Mouse (Mus musculus) hindbrain, embryonic 12.5 days (tissue): ENCODE measurements at regions not wholly inside any gene's neighbourhood (a gene's known extent, or its start where the extent isn't known, plus 50 kb on each side); places are given as distances from the start of the nearest gene placed in this dataset.
"Not testable (repeated sequence)": the region's sequence is repeated elsewhere in the genome, so short reads cannot be mapped to it uniquely, and the experiment has no call there.

ENCODE experiments used
- ATAC-seq: fragments of 200-750 bp; cut with Nextera tagmentation; 2 replicates; pipeline ENCODE4 v1.8.0; 2017; ENCODE audit warnings: moderate TSS enrichment; ENCODE audit not compliant: low FRiP score
- H3K27ac ChIP-seq: fragments of 300-500 bp; sonication (generic); 2 replicates; pipeline ENCODE4 v1.5.1; 2016; ENCODE audit warnings: mild to moderate bottlenecking
- H3K27me3 ChIP-seq: fragments of 300-500 bp; sonication (generic); 2 replicates; pipeline ENCODE4 v1.6.1; 2016; ENCODE audit warnings: mild to moderate bottlenecking
- H3K36me3 ChIP-seq: fragments of 300-500 bp; sonication (generic); 2 replicates; pipeline ENCODE4 v1.6.1; 2016; ENCODE audit warnings: mild to moderate bottlenecking
- H3K4me1 ChIP-seq: fragments of 300-500 bp; sonication (generic); 2 replicates; pipeline ENCODE4 v1.6.1; 2016
- H3K4me2 ChIP-seq: fragments of 300-500 bp; sonication (generic); replicated peaks from 2 replicates; pipeline ENCODE4 v1.6.1; 2016; ENCODE audit warnings: mild to moderate bottlenecking
- H3K4me3 ChIP-seq: fragments of 300-500 bp; sonication (generic); 2 replicates; pipeline ENCODE4 v1.5.1; 2016; ENCODE audit warnings: mild to moderate bottlenecking
- H3K9ac ChIP-seq: fragments of 300-500 bp; sonication (generic); 2 replicates; pipeline ENCODE4 v1.6.1; 2016; ENCODE audit warnings: mild to moderate bottlenecking, moderate library complexity
- H3K9me3 ChIP-seq: fragments of 300-500 bp; sonication (generic); replicated peaks from 2 replicates; pipeline ENCODE4 v1.6.1; 2016; ENCODE audit warnings: mild to moderate bottlenecking
- WGBS: fragments of 180-500 bp; shearing (Covaris S2); methylation state at CpG from one replicate; pipeline ENCODE4 v1.1.7; 2016; 5-methylcytosine and 5-hydroxymethylcytosine counted together

GRCm38 (mm10) chr12:93812963-93813733 is 1878.9 kb upstream of the Flrt2 start:
- Histone ChIP-seq H3K4me3 (no peak overlapping the region), H3K36me3 (no peaks in the 10 kb centered on the region), H3K4me2 (no peak overlapping the region), H3K4me1 (no peaks in the 10 kb centered on the region), H3K27me3 (no peaks in the 10 kb centered on the region), H3K27ac (no peak overlapping the region), H3K9ac (no peak overlapping the region), H3K9me3 (no peaks in the 10 kb centered on the region)
- ATAC-seq, result no peak

GRCm38 (mm10) chr12:93850944-93851520 is 1841.0 kb upstream of the Flrt2 start:
- Histone ChIP-seq H3K9ac (no peak overlapping the region), H3K9me3 (no peaks in the 10 kb centered on the region), H3K36me3 (no peaks in the 10 kb centered on the region), H3K27ac (no peak overlapping the region), H3K4me3 (no peak overlapping the region), H3K27me3 (no peaks in the 10 kb centered on the region), H3K4me2 (no peak overlapping the region), H3K4me1 (no peaks in the 10 kb centered on the region)
- peak; percentile 61 for ATAC-seq
- 42% methylated on average over 1 of the region's 1 CpGs for WGBS

GRCm38 (mm10) chr12:93851660-93852059 is 1840.4 kb upstream of the Flrt2 start:
- Histone ChIP-seq H3K36me3 (no peaks in the 10 kb centered on the region), H3K9ac (no peak overlapping the region), H3K27me3 (no peaks in the 10 kb centered on the region), H3K4me2 (no peak overlapping the region), H3K4me1 (no peaks in the 10 kb centered on the region), H3K27ac (no peak overlapping the region), H3K9me3 (no peaks in the 10 kb centered on the region), H3K4me3 (no peak overlapping the region)
- 68% methylated on average over 1 of the region's 1 CpGs for WGBS
- no peak for ATAC-seq

- WGBS, result 60% methylated on average over 2 of the region's 2 CpGs
- Histone ChIP-seq H3K27ac (no peak overlapping the region), H3K4me3 (no peak overlapping the region), H3K36me3 (no peaks in the 10 kb centered on the region), H3K27me3 (no peaks in the 10 kb centered on the region), H3K9me3 (no peaks in the 10 kb centered on the region), H3K9ac (no peak overlapping the region), H3K4me1 (no peaks in the 10 kb centered on the region), H3K4me2 (no peak overlapping the region)
- no peak for ATAC-seq
Observed at GRCm38 (mm10) chr12:93885946-93886345, 1806.1 kb upstream of the Flrt2 start.

GRCm38 (mm10) chr12:93890109-93890508 is 1801.9 kb upstream of the Flrt2 start:
- H3K9ac ChIP-seq, result no peak overlapping the region
- ATAC-seq, result no peak
- H3K36me3 ChIP-seq, result no peaks in the 10 kb centered on the region
- H3K4me3 ChIP-seq, result no peak overlapping the region
- no peaks in the 10 kb centered on the region for H3K27me3 ChIP-seq
- no peaks in the 10 kb centered on the region for H3K9me3 ChIP-seq
- no peak overlapping the region for H3K27ac ChIP-seq
- no peak overlapping the region for H3K4me2 ChIP-seq
- no peaks in the 10 kb centered on the region for H3K4me1 ChIP-seq
- 84% methylated on average over 3 of the region's 3 CpGs for WGBS

GRCm38 (mm10) chr12:93928541-93929238 is 1763.3 kb upstream of the Flrt2 start:
- peak; percentile 87 for ATAC-seq
- 80% methylated on average over 1 of the region's 27 CpGs for WGBS

GRCm38 (mm10) chr12:93929239-93929563 is 1762.8 kb upstream of the Flrt2 start:
- not testable (repeated sequence) for ATAC-seq, H3K27me3 ChIP-seq, H3K9ac ChIP-seq, H3K36me3 ChIP-seq, H3K27ac ChIP-seq, H3K4me3 ChIP-seq, H3K4me2 ChIP-seq, H3K9me3 ChIP-seq, H3K4me1 ChIP-seq
- WGBS, result 98% methylated on average over 4 of the region's 7 CpGs

More at GRCm38 (mm10) chr12:93928541-93929238, 1763.3 kb upstream of the Flrt2 start:
- not testable (repeated sequence) for H3K4me1 ChIP-seq, H3K36me3 ChIP-seq, H3K27ac ChIP-seq, H3K9me3 ChIP-seq, H3K27me3 ChIP-seq, H3K4me3 ChIP-seq, H3K4me2 ChIP-seq, H3K9ac ChIP-seq

GRCm38 (mm10) chr12:93930242-93930641 is 1761.8 kb upstream of the Flrt2 start:
- not testable (repeated sequence) for H3K27me3 ChIP-seq, H3K4me1 ChIP-seq, H3K4me3 ChIP-seq, ATAC-seq, H3K36me3 ChIP-seq, H3K9ac ChIP-seq, H3K9me3 ChIP-seq, H3K4me2 ChIP-seq, H3K27ac ChIP-seq
- 91% methylated on average over 11 of the region's 11 CpGs for WGBS

- Histone ChIP-seq H3K4me3 (no peak overlapping the region), H3K9me3 (no peaks in the 10 kb centered on the region), H3K27me3 (no peaks in the 10 kb centered on the region), H3K4me2 (no peak overlapping the region), H3K9ac (no peak overlapping the region), H3K4me1 (no peaks in the 10 kb centered on the region), H3K27ac (no peak overlapping the region), H3K36me3 (no peaks in the 10 kb centered on the region)
- WGBS, result 77% methylated on average over 1 of the region's 1 CpGs
- ATAC-seq, result no peak
Observed at GRCm38 (mm10) chr12:93960869-93961268, 1731.2 kb upstream of the Flrt2 start.

GRCm38 (mm10) chr12:93981307-93981706 is 1710.7 kb upstream of the Flrt2 start:
- Histone ChIP-seq H3K9ac (no peak overlapping the region), H3K4me3 (no peak overlapping the region), H3K4me2 (no peak overlapping the region), H3K27ac (no peak overlapping the region), H3K27me3 (no peaks in the 10 kb centered on the region), H3K9me3 (no peaks in the 10 kb centered on the region), H3K4me1 (no peaks in the 10 kb centered on the region), H3K36me3 (no peaks in the 10 kb centered on the region)
- ATAC-seq, result no peak
- 57% methylated on average over 1 of the region's 1 CpGs for WGBS

- Histone ChIP-seq H3K4me2 (no peak overlapping the region), H3K27ac (no peak overlapping the region), H3K27me3 (no peaks in the 10 kb centered on the region), H3K36me3 (no peaks in the 10 kb centered on the region), H3K9me3 (no peaks in the 10 kb centered on the region), H3K4me1 (no peaks in the 10 kb centered on the region), H3K4me3 (no peak overlapping the region), H3K9ac (no peak overlapping the region)
- no peak for ATAC-seq
- WGBS, result 74% methylated on average over 1 of the region's 1 CpGs
Observed at GRCm38 (mm10) chr12:93991531-93991930, 1700.5 kb upstream of the Flrt2 start.

- Histone ChIP-seq H3K9me3 (no peaks in the 10 kb centered on the region), H3K4me1 (no peaks in the 10 kb centered on the region), H3K36me3 (no peaks in the 10 kb centered on the region), H3K4me2 (no peak overlapping the region), H3K27ac (no peak overlapping the region), H3K9ac (no peak overlapping the region), H3K4me3 (no peak overlapping the region), H3K27me3 (no peaks in the 10 kb centered on the region)
- no peak for ATAC-seq
- 87% methylated on average over 6 of the region's 6 CpGs for WGBS
Observed at GRCm38 (mm10) chr12:93993875-93994274, 1698.2 kb upstream of the Flrt2 start.

- Histone ChIP-seq H3K9me3 (no peaks in the 10 kb centered on the region), H3K4me3 (no peak overlapping the region), H3K27ac (no peak overlapping the region), H3K4me2 (no peak overlapping the region), H3K36me3 (no peaks in the 10 kb centered on the region), H3K27me3 (no peaks in the 10 kb centered on the region), H3K9ac (no peak overlapping the region), H3K4me1 (no peaks in the 10 kb centered on the region)
- ATAC-seq, result no peak
Observed at GRCm38 (mm10) chr12:94015946-94016345, 1676.1 kb upstream of the Flrt2 start.
